Mouse (Mus musculus) liver, postnatal 0 days (tissue): ENCODE measurements around the gene Hpgd.

Experiments used
- CTCF ChIP-seq: sonication (generic); IDR thresholded peaks from 2 replicates; pipeline ENCODE4 v1.5.1; 2016; ENCODE audit warnings: antibody characterized with exemption, low read depth
- EP300 ChIP-seq: IDR thresholded peaks from 2 replicates; pipeline ENCODE4 v1.6.1; 2016; ENCODE audit warnings: antibody characterized with exemption, low read depth, mild to moderate bottlenecking

DNA sequence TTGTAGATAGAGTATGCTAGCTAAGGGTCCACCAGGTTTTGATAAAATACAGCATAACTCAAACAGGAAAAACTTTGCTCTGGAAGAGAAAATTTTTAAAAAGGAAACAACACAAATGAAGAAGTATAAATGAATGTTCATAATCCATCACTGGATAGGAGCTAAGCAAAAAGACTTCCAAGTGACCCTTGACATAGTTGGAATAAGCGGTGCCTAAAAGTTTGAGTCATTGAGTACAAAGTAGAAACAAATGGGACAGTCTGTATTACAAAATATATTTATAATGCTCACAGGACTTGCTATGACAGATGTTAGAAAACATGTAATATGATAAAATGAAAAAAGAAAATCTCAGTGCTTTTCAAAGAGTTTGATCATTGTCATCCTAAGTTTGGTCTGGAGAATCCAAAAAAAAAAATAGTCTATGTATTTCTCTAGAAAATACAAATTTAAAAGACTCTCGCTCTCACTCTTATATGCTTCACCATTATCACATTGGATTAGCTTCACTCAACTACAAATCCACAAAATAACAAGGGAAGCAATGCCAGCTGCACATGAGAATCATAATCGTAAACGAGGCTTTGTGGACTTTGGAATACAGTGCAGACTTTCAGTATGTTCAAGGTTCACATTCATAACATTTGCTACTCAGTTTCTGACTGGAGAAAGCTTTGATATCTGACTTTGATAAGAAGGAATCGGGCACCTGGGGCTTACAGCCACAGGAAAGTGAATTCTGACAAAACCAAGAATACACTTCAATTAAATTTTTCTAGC is 51.4 kb downstream of the Hpgd start:
- TF ChIP-seq CTCF: no peak
- TF ChIP-seq EP300: no peak
